16 mouse cellular contexts compared by ENCODE assay signal in genomic region chr11:32549236-32549635, GRCm38 (mm10). TPM values are rescaled to one million over a fixed set of nuclear protein-coding genes. Genes with fewer than 3 reads are reported as not detected.
DNase-seq lines count a peak whose midpoint lies in the region; ATAC-seq and TF ChIP-seq lines count a peak whose summit lies in the region.
"Had no signal": no experiment of that assay in that cellular context is flagged by ENCODE, and none has a peak within 500 bp of the region (broad histone marks: within the 10 kb centered on the region; RNA-seq: fewer than 3 reads in every experiment).

No protein-coding gene starts in this region.

- H3K9me3 ChIP-seq in neural tube, embryonic 13.5 days, result no peaks in the 10 kb centered on the region
- H3K9me3 ChIP-seq in neural tube, embryonic 15.5 days (replicated peaks), result no peaks in the 10 kb centered on the region
- H3K9me3 ChIP-seq in lung, postnatal 0 days (ENCODE audit: low read length), result no peaks in the 10 kb centered on the region
- H3K9me3 ChIP-seq: heart, embryonic 15.5 days; intestine, embryonic 15.5 days had no signal

- WGBS in neural tube, embryonic 13.5 days, result 61% methylated on average over 6 of the region's 6 CpGs
- WGBS in neural tube, embryonic 15.5 days, result 50% methylated on average over 6 of the region's 6 CpGs
- 75% methylated on average over 6 of the region's 6 CpGs for WGBS in lung, postnatal 0 days

- peak; percentile 89 for DNase-seq in heart, adult 11 months
- no peak for DNase-seq in heart, postnatal 4 days
- DNase-seq in cerebellum, postnatal 14 days, result peak; percentile 57 to 69
- DNase-seq in lung, postnatal 0 days (ENCODE audit: low spot score), result no peak
- no peak for DNase-seq in retina, postnatal 1 day
- DNase-seq in lung, postnatal 14 days, result no peak
- DNase-seq: kidney, postnatal 25 days; layer of hippocampus, postnatal 36 days; right cerebral cortex, postnatal 14 days had no signal

- no peak for TF ChIP-seq CTCF in lung, postnatal 0 days (IDR thresholded peaks at IDR 0.05)

- no peak overlapping the region for H3K4me3 ChIP-seq in neural tube, embryonic 13.5 days
- H3K4me3 ChIP-seq in neural tube, embryonic 15.5 days (replicated peaks), result no peak overlapping the region
- H3K4me3 ChIP-seq in lung, postnatal 0 days (ENCODE audit: low read depth, low read length), result no peak overlapping the region
- H3K4me3 ChIP-seq: heart, embryonic 15.5 days; intestine, embryonic 15.5 days had no signal

- H3K4me1 ChIP-seq in neural tube, embryonic 13.5 days (replicated peaks), result peaks cover 67% of the 10 kb centered on the region
- H3K4me1 ChIP-seq in neural tube, embryonic 15.5 days, result peaks cover 38% of the 10 kb centered on the region
- peaks cover 21% of the 10 kb centered on the region; the same call in 1 of the 2 replicates for H3K4me1 ChIP-seq in lung, postnatal 0 days (ENCODE audit: insufficient read depth, low read depth, low read length)

- no peak overlapping the region for H3K4me2 ChIP-seq in neural tube, embryonic 13.5 days
- H3K4me2 ChIP-seq in neural tube, embryonic 15.5 days, result no peak overlapping the region
- no peak overlapping the region for H3K4me2 ChIP-seq in lung, postnatal 0 days (replicated peaks; ENCODE audit: low read depth, low read length)
- H3K4me2 ChIP-seq: heart, embryonic 15.5 days; intestine, embryonic 15.5 days; midbrain, embryonic 11.5 days had no signal

- no peak for ATAC-seq in neural tube, embryonic 13.5 days (ENCODE audit: low read depth)
- no peak for ATAC-seq in neural tube, embryonic 15.5 days (ENCODE audit: low FRiP score)
- ATAC-seq in lung, postnatal 0 days, result no peak
- ATAC-seq: activated CD4-positive, CD25-positive, alpha-beta regulatory T cell, adult 4 months; intestine, embryonic 15.5 days had no signal

- H3K27me3 ChIP-seq in neural tube, embryonic 13.5 days, result no peaks in the 10 kb centered on the region
- H3K27me3 ChIP-seq in neural tube, embryonic 15.5 days (replicated peaks), result no peaks in the 10 kb centered on the region
- no peaks in the 10 kb centered on the region for H3K27me3 ChIP-seq in lung, postnatal 0 days (replicated peaks; ENCODE audit: insufficient read depth, low read length)
- H3K27me3 ChIP-seq: heart, embryonic 15.5 days; intestine, embryonic 15.5 days had no signal

- H3K9ac ChIP-seq in neural tube, embryonic 13.5 days, result 0 out of 2 replicates have a peak overlapping the region, but pooled peaks have one; percentile 39
- no peak overlapping the region for H3K9ac ChIP-seq in neural tube, embryonic 15.5 days (replicated peaks)
- no peak overlapping the region for H3K9ac ChIP-seq in lung, postnatal 0 days (replicated peaks; ENCODE audit: low read depth)
- H3K9ac ChIP-seq: heart, embryonic 15.5 days; intestine, embryonic 15.5 days had no signal

- H3K27ac ChIP-seq in neural tube, embryonic 13.5 days (replicated peaks), result no peak overlapping the region; the same call in 1 of the 2 replicates
- no peak overlapping the region for H3K27ac ChIP-seq in neural tube, embryonic 15.5 days (replicated peaks)
- no peak overlapping the region for H3K27ac ChIP-seq in lung, postnatal 0 days (ENCODE audit: low read length)
- H3K27ac ChIP-seq: heart, embryonic 15.5 days; intestine, embryonic 15.5 days had no signal

- H3K36me3 ChIP-seq in neural tube, embryonic 13.5 days, result no peaks in the 10 kb centered on the region
- H3K36me3 ChIP-seq in neural tube, embryonic 15.5 days, result no peaks in the 10 kb centered on the region
- H3K36me3 ChIP-seq in lung, postnatal 0 days (ENCODE audit: insufficient read depth, low read length), result no peaks in the 10 kb centered on the region
- H3K36me3 ChIP-seq: heart, embryonic 15.5 days; intestine, embryonic 15.5 days had no signal

- TF ChIP-seq EP300 in lung, postnatal 0 days (IDR thresholded peaks at IDR 0.05), result no peak

RNA-seq across cellular contexts. Expression of gene Stk10, which starts 16.1 kb away (rescaled TPM):
- total RNA-seq in heart, postnatal 4 days (2021), result 10 to 100 TPM; 11.8 to 12.7 TPM
- 2.5 and 2.6 TPM in 2 replicates for polyA plus RNA-seq in neural tube, embryonic 13.5 days (2015; fragmentation: Nextera tagmentation; extraction: Ambion mirVana)
- polyA plus RNA-seq in neural tube, embryonic 15.5 days (2015; fragmentation: Nextera tagmentation; extraction: Ambion mirVana), result 2.3 and 3.9 TPM in 2 replicates
- polyA plus RNA-seq in lung, postnatal 0 days (2015; fragmentation: Nextera tagmentation; extraction: Ambion mirVana), result 1.9 and 2.4 TPM in 2 replicates

RNA-seq across cellular contexts. Expression of gene Efcab9, which starts 17.4 kb away (rescaled TPM):
- under 1 TPM in 1 of 2 experiments, not detected in 1; 0.47 TPM for total RNA-seq in heart, postnatal 4 days (2021)
- 0.36 TPM in 1 of 2 replicates, not detected in the other for polyA plus RNA-seq in neural tube, embryonic 13.5 days (2015; fragmentation: Nextera tagmentation; extraction: Ambion mirVana)
- 0.63 TPM in 1 of 2 replicates, not detected in the other for polyA plus RNA-seq in neural tube, embryonic 15.5 days (2015; fragmentation: Nextera tagmentation; extraction: Ambion mirVana)
- 0.18 and 0.30 TPM in 2 replicates for polyA plus RNA-seq in lung, postnatal 0 days (2015; fragmentation: Nextera tagmentation; extraction: Ambion mirVana)
- total RNA-seq: liver, adult 2 months had no signal
- polyA plus RNA-seq: liver, adult 2 months had no signal

Comparison
In these comparisons a context has a peak if more than half of its experiments do, and no peak if none do; other contexts are left out.
1. DNase-seq: peak in heart, adult 11 months (single experiment) and cerebellum, postnatal 14 days (2 of 2); none in heart, postnatal 4 days (single experiment), lung, postnatal 0 days (single experiment), retina, postnatal 1 day (single experiment) and lung, postnatal 14 days (single experiment).